Mouse (Mus musculus) small intestine, adult 2 months (tissue): ENCODE measurements around the gene Alg12. TPM values are rescaled to one million over a fixed set of nuclear protein-coding genes. Genes with fewer than 3 reads are reported as not detected.

Experiments used
- H3K27ac ChIP-seq: fragments of 200-500 bp; 2 replicates; pipeline ENCODE4 v1.5.1; 2012; ENCODE audit warnings: low read depth, low read length, control low read depth, inconsistent platforms; ENCODE audit not compliant: insufficient read depth
- H3K27me3 ChIP-seq: fragments of 200-500 bp; 2 replicates; pipeline ENCODE4 v1.6.1; 2012; ENCODE audit warnings: mild to moderate bottlenecking, moderate library complexity, low read length, inconsistent platforms; ENCODE audit not compliant: control insufficient read depth, insufficient read depth
- H3K36me3 ChIP-seq: fragments of 200-500 bp; 2 replicates; pipeline ENCODE4 v1.6.1; 2012; ENCODE audit warnings: mild to moderate bottlenecking, low read length, control low read depth, inconsistent platforms; ENCODE audit not compliant: control insufficient read depth, insufficient read depth
- H3K4me1 ChIP-seq: fragments of 200-500 bp; 2 replicates; pipeline ENCODE4 v1.6.1; 2012; ENCODE audit warnings: low read length, inconsistent platforms, mixed read lengths; ENCODE audit not compliant: control insufficient read depth, insufficient read depth, insufficient read length
- H3K4me3 ChIP-seq: fragments of 200-500 bp; 2 replicates; pipeline ENCODE4 v1.5.1; 2012; ENCODE audit warnings: low read depth, mild to moderate bottlenecking, control low read depth, inconsistent platforms, low read length, moderate library complexity
- CTCF ChIP-seq: fragments of 200-500 bp; IDR thresholded peaks from 2 replicates; pipeline ENCODE4 v1.5.1; 2012; ENCODE audit warnings: low read depth, mild to moderate bottlenecking, control low read depth, inconsistent platforms, low read length, moderate library complexity, mixed read lengths; ENCODE audit not compliant: insufficient replicate concordance, insufficient read length; ENCODE audit errors: extremely low read depth
- POLR2A ChIP-seq: fragments of 200-500 bp; IDR thresholded peaks from 2 replicates; pipeline ENCODE4 v1.6.1; 2012; ENCODE audit warnings: low read depth, mild to moderate bottlenecking, control low read depth, inconsistent platforms, low read length, moderate library complexity
- WGBS: fragments of 180-500 bp; shearing (Covaris S2); methylation state at CpG from one replicate; pipeline ENCODE4 v1.1.7; 2018; 5-methylcytosine and 5-hydroxymethylcytosine counted together
- polyA plus RNA-seq: library from polyadenylated mRNA; depleted of rRNA; stranded (reverse); fragments of >200 nt; gene quantifications from 2 replicates; pipeline ENCODE4 v1.2.3, GENCODE M21; 2012; rRNA removed

The Alg12 gene
- polyA plus RNA-seq, 1 experiment, result 16.4 TPM

- H3K4me1 ChIP-seq, result no peaks in the 10 kb centered on the region
- H3K27me3 ChIP-seq, result no peaks in the 10 kb centered on the region
- H3K4me3 ChIP-seq, result no peak overlapping the region
- no peak overlapping the region for H3K27ac ChIP-seq
- WGBS, result 95% methylated on average over 4 of the region's 4 CpGs
- H3K36me3 ChIP-seq, result peaks cover 15% of the 10 kb centered on the region
- TF ChIP-seq POLR2A (no peak), CTCF (no peak)
Measured at GRCm38 (mm10) chr15:88761551-88761950, 57.6 kb downstream of the Alg12 start.

GRCm38 (mm10) chr15:88758061-88758460, 61.1 kb downstream of the Alg12 start:
- H3K4me3 ChIP-seq, result no peak overlapping the region
- no peaks in the 10 kb centered on the region for H3K4me1 ChIP-seq
- 70% methylated on average over 3 of the region's 3 CpGs for WGBS
- H3K27ac ChIP-seq, result no peak overlapping the region
- H3K27me3 ChIP-seq, result no peaks in the 10 kb centered on the region
- TF ChIP-seq POLR2A (no peak), CTCF (no peak)
- peaks cover 13% of the 10 kb centered on the region for H3K36me3 ChIP-seq

- TF ChIP-seq POLR2A (no peak), CTCF (no peak)
- WGBS, result 95% methylated on average over 18 of the region's 18 CpGs
- Histone ChIP-seq H3K36me3 (peaks cover 6% of the 10 kb centered on the region; the same call in 1 of the 2 replicates), H3K4me1 (peaks cover 3% of the 10 kb centered on the region; the same call in 1 of the 2 replicates), H3K27me3 (no peaks in the 10 kb centered on the region), H3K4me3 (no peak overlapping the region), H3K27ac (no peak overlapping the region)
Measured at GRCm38 (mm10) chr15:88755761-88756160, 63.4 kb downstream of the Alg12 start.

Other genes starting within 250 kb of the Alg12 start
- not detected in 2 replicates for gene Zdhhc25, start 219.0 kb downstream of the Alg12 start, polyA plus RNA-seq
- 6.9 and 15.7 TPM in 2 replicates for gene Brd1, start 85.1 kb downstream of the Alg12 start, polyA plus RNA-seq
- gene Zbed4, start 67.7 kb downstream of the Alg12 start, polyA plus RNA-seq, result 2.9 and 3.9 TPM in 2 replicates
- gene Creld2, start 328 bp upstream of the Alg12 start, polyA plus RNA-seq, result 55.7 and 59.1 TPM in 2 replicates
- 38.3 and 60.3 TPM in 2 replicates for gene Pim3, start 42.9 kb upstream of the Alg12 start, polyA plus RNA-seq
- gene Ttll8, start 135.1 kb upstream of the Alg12 start, polyA plus RNA-seq, result not detected in 2 replicates
- 0.05 and 0.08 TPM in 2 replicates for gene Mlc1, start 159.7 kb upstream of the Alg12 start, polyA plus RNA-seq
- not detected in 2 replicates for gene Mov10l1, start 163.6 kb upstream of the Alg12 start, polyA plus RNA-seq
- gene Panx2, start 240.4 kb upstream of the Alg12 start, polyA plus RNA-seq, result 0.30 and 0.32 TPM in 2 replicates